Mouse (Mus musculus) heart, adult 2 months (tissue): ENCODE data around the gene Maco1.

Experiments
- CTCF ChIP-seq: fragments of 200-600 bp; IDR thresholded peaks from 2 replicates; pipeline ENCODE4 v1.8.1; 2022; ENCODE audit warnings: antibody characterized with exemption, mild to moderate bottlenecking, moderate library complexity
- EP300 ChIP-seq: fragments of 200-500 bp; IDR thresholded peaks from 2 replicates; pipeline ENCODE4 v1.6.1; 2011; ENCODE audit warnings: low read depth, low read length, control low read depth; ENCODE audit not compliant: insufficient read depth
- POLR2A ChIP-seq: fragments of 200-500 bp; IDR thresholded peaks from 2 replicates; pipeline ENCODE4 v1.6.1; 2011; ENCODE audit warnings: mild to moderate bottlenecking, low read depth, low read length, control low read depth; ENCODE audit not compliant: insufficient read depth

DNA sequence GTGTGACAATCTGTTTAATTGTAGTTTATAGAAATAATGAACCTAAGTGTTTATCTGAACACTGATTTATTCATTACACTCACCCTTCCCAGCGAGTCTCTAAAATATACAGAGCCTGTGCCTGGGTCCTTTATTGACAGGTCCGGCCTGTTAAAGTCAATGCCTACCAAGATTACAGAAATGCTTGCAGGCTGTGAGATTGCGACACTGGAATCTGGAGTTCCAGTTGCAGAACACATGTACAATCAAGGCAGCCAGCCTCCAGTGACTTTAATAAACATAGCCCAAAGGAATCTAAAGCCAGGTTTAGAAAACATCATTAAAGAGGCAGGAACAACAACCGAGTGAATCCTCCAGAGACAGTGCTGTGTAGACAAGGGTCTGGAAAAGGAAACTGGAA lies 5.6 kb downstream of the Maco1 start:
- TF ChIP-seq POLR2A (no peak), CTCF (no peak), EP300 (no peak)
